Mouse (Mus musculus): ENCODE results near the gene Hhipl1. TPM values are rescaled to one million over a fixed set of nuclear protein-coding genes. Genes with fewer than 3 reads are reported as not detected.

Hhipl1 gene
- total and polyA plus RNA-seq, 3 experiments = not detected

- no peaks in the 10 kb centered on the region for H3K36me3 ChIP-seq (ENCODE audit: control insufficient read depth in 1 of 2, insufficient read depth in 2 of 2, low read length in 2 of 2)
- H3K27me3 ChIP-seq (ENCODE audit: control insufficient read depth in 1 of 2, insufficient read depth in 2 of 2, low read length in 2 of 2) = no peaks in the 10 kb centered on the region
- no peak overlapping the region for H3K4me3 ChIP-seq (ENCODE audit: control insufficient read depth in 1 of 2, insufficient read depth in 1 of 2, low read depth in 2 of 2, low read length in 2 of 2)
- DNase-seq (ENCODE audit: low read depth, low spot score) = no peak
- no peak overlapping the region for H3K9ac ChIP-seq (ENCODE audit: control insufficient read depth, low read depth, low read length, poor library complexity, severe bottlenecking)
- H3K79me2 ChIP-seq (ENCODE audit: control insufficient read depth, insufficient read depth, low read length, poor library complexity) = no peaks in the 10 kb centered on the region
- no peaks in the 10 kb centered on the region for H3K9me3 ChIP-seq (replicated peaks; ENCODE audit: insufficient read depth, low read length)
- H3K4me1 ChIP-seq (ENCODE audit: control insufficient read depth in 1 of 2, insufficient read depth in 2 of 2, low read length in 2 of 2) = no peaks in the 10 kb centered on the region
- no peak overlapping the region for H3K27ac ChIP-seq (ENCODE audit: control insufficient read depth, low read depth, low read length)
- TF ChIP-seq CHD2 (IDR thresholded peaks at IDR 0.05; ENCODE audit: low read length) (no peak), CHD1 (IDR thresholded peaks at IDR 0.05; ENCODE audit: low read depth, low read length) (no peak), MEF2A (IDR thresholded peaks at IDR 0.05; ENCODE audit: extremely low read depth, insufficient replicate concordance, low read depth, low read length, poor library complexity, severe bottlenecking) (no peak), KAT2A (conservative IDR thresholded peaks at IDR 0.05; ENCODE audit: low read depth, low read length) (no peak), ZMIZ1 (IDR thresholded peaks at IDR 0.05; ENCODE audit: low read depth, low read length) (no peak), ZC3H11A (IDR thresholded peaks at IDR 0.05; ENCODE audit: low read depth, low read length) (no peak), TCF12 (IDR thresholded peaks at IDR 0.05; ENCODE audit: low read depth, low read length) (no peak), USF1 (IDR thresholded peaks at IDR 0.05; ENCODE audit: low read depth, low read length) (no peak), TAL1 (IDR thresholded peaks at IDR 0.05; ENCODE audit: low read length) (no peak), CTCF (IDR thresholded peaks at IDR 0.05 in 2 of 3, conservative IDR thresholded peaks at IDR 0.05 in 1 of 3; ENCODE audit: control insufficient read depth in 1 of 3, insufficient read depth in 1 of 3, low read depth in 2 of 3, low read length in 3 of 3, poor library complexity in 1 of 3, severe bottlenecking in 1 of 3) (no peak), POLR2AphosphoS5 (IDR thresholded peaks at IDR 0.05; ENCODE audit: borderline replicate concordance, low read depth, low read length) (no peak), USF2 (IDR thresholded peaks at IDR 0.05; ENCODE audit: borderline replicate concordance in 1 of 2, insufficient read depth in 1 of 2, low read depth in 1 of 2, low read length in 2 of 2) (no peak), MYB (IDR thresholded peaks at IDR 0.05; ENCODE audit: low read depth, low read length) (no peak), TBP (IDR thresholded peaks at IDR 0.05; ENCODE audit: low read depth, low read length) (no peak), ZKSCAN1 (IDR thresholded peaks at IDR 0.05; ENCODE audit: low read depth, low read length) (no peak)
Measured at GRCm38 (mm10) chr12:108365868-108366267, 59.8 kb downstream of the Hhipl1 start.

- no peaks in the 10 kb centered on the region for H3K9me3 ChIP-seq (replicated peaks; ENCODE audit: insufficient read depth, low read length)
- no peak overlapping the region for H3K9ac ChIP-seq (ENCODE audit: control insufficient read depth, low read depth, low read length, poor library complexity, severe bottlenecking)
- H3K4me1 ChIP-seq (ENCODE audit: control insufficient read depth in 1 of 2, insufficient read depth in 2 of 2, low read length in 2 of 2) = no peaks in the 10 kb centered on the region
- H3K36me3 ChIP-seq (ENCODE audit: control insufficient read depth in 1 of 2, insufficient read depth in 2 of 2, low read length in 2 of 2) = no peaks in the 10 kb centered on the region
- no peak for TF ChIP-seq USF1 (IDR thresholded peaks at IDR 0.05; ENCODE audit: low read depth, low read length)
- no peak for TF ChIP-seq ZC3H11A (IDR thresholded peaks at IDR 0.05; ENCODE audit: low read depth, low read length)
- TF ChIP-seq ZKSCAN1 (IDR thresholded peaks at IDR 0.05; ENCODE audit: low read depth, low read length) = no peak
- TF ChIP-seq POLR2A (IDR thresholded peaks at IDR 0.05; ENCODE audit: control insufficient read depth in 1 of 2, insufficient read depth in 1 of 2, low read depth in 1 of 2, low read length in 2 of 2, poor library complexity in 1 of 2) = no peak
- no peak for TF ChIP-seq MAFK (IDR thresholded peaks at IDR 0.05; ENCODE audit: borderline replicate concordance, low read depth, low read length)
- no peak for TF ChIP-seq TCF12 (IDR thresholded peaks at IDR 0.05; ENCODE audit: low read depth, low read length)
- no peak for TF ChIP-seq SIN3A (IDR thresholded peaks at IDR 0.05; ENCODE audit: low read length)
- no peak for TF ChIP-seq NELFE (IDR thresholded peaks at IDR 0.05; ENCODE audit: low read depth, low read length)
- no peak for TF ChIP-seq ZNF384 (IDR thresholded peaks at IDR 0.05; ENCODE audit: low read depth, low read length)
- TF ChIP-seq CHD1 (IDR thresholded peaks at IDR 0.05; ENCODE audit: low read depth, low read length) = no peak
- TF ChIP-seq KAT2A (conservative IDR thresholded peaks at IDR 0.05; ENCODE audit: low read depth, low read length) = no peak
- no peak for TF ChIP-seq MEF2A (IDR thresholded peaks at IDR 0.05; ENCODE audit: extremely low read depth, insufficient replicate concordance, low read depth, low read length, poor library complexity, severe bottlenecking)
- no peak for TF ChIP-seq UBTF (IDR thresholded peaks at IDR 0.05; ENCODE audit: borderline replicate concordance, insufficient read depth, low read depth, low read length)
- DNase-seq (ENCODE audit: low read depth, low spot score) = no peak
- H3K27me3 ChIP-seq (ENCODE audit: control insufficient read depth in 1 of 2, insufficient read depth in 2 of 2, low read length in 2 of 2) = no peaks in the 10 kb centered on the region
- H3K79me2 ChIP-seq (ENCODE audit: control insufficient read depth, insufficient read depth, low read length, poor library complexity) = no peaks in the 10 kb centered on the region
- H3K4me3 ChIP-seq (ENCODE audit: control insufficient read depth in 1 of 2, insufficient read depth in 1 of 2, low read depth in 2 of 2, low read length in 2 of 2) = no peak overlapping the region
- H3K27ac ChIP-seq (ENCODE audit: control insufficient read depth, low read depth, low read length) = no peak overlapping the region
Measured at GRCm38 (mm10) chr12:108367909-108368308, 61.8 kb downstream of the Hhipl1 start.

Measured in MEL (cell line).